9 mouse cellular contexts compared by ENCODE assay signal in genomic region chr17:45545278-45545961, GRCm38 (mm10). TPM values are rescaled to one million over a fixed set of nuclear protein-coding genes. Genes with fewer than 3 reads are reported as not detected.
DNase-seq lines count a peak whose midpoint lies in the region; ATAC-seq and TF ChIP-seq lines count a peak whose summit lies in the region.
"Had no signal": no experiment of that assay in that cellular context is flagged by ENCODE, and none has a peak within 500 bp of the region (broad histone marks: within the 10 kb centered on the region; RNA-seq: fewer than 3 reads in every experiment).

No protein-coding gene starts in this region.

- 5% methylated on average over 74 of the region's 74 CpGs for WGBS in kidney, embryonic 15.5 days
- 12% methylated on average over 74 of the region's 74 CpGs for WGBS in hindbrain, embryonic 15.5 days
- 20% methylated on average over 68 of the region's 74 CpGs for WGBS in midbrain, postnatal 0 days

- peaks cover 89% of the 10 kb centered on the region for H3K27me3 ChIP-seq in kidney, embryonic 15.5 days
- H3K27me3 ChIP-seq in hindbrain, embryonic 15.5 days, result peaks cover 23% of the 10 kb centered on the region
- H3K27me3 ChIP-seq in midbrain, postnatal 0 days (ENCODE audit: insufficient read depth, low read length), result peaks cover 15% of the 10 kb centered on the region

- no peak for DNase-seq in kidney, postnatal 36 days
- DNase-seq in cerebellum, postnatal 25 days, result peak; percentile 72 to 80
- DNase-seq in midbrain, postnatal 0 days (ENCODE audit: low spot score), result no peak
- DNase-seq in ovary, adult 18-20 months (ENCODE audit: low spot score), result no peak
- no peak for DNase-seq in urinary bladder, postnatal 25 days (ENCODE audit: low spot score)
- no peak for DNase-seq in kidney, postnatal 10 days

- no peak overlapping the region for H3K27ac ChIP-seq in kidney, embryonic 15.5 days
- no peak overlapping the region for H3K27ac ChIP-seq in hindbrain, embryonic 15.5 days (replicated peaks)
- H3K27ac ChIP-seq in midbrain, postnatal 0 days (ENCODE audit: low read depth, low read length), result no peak overlapping the region

- H3K9ac ChIP-seq in kidney, embryonic 15.5 days, result 0 out of 2 replicates have a peak overlapping the region, but pooled peaks have one; percentile 5
- H3K9ac ChIP-seq in hindbrain, embryonic 15.5 days, result no peak overlapping the region
- H3K9ac ChIP-seq in midbrain, postnatal 0 days (replicated peaks; ENCODE audit: low read length, poor library complexity, severe bottlenecking), result no peak overlapping the region

- ATAC-seq in kidney, embryonic 15.5 days (replicated peaks; ENCODE audit: low FRiP score), result no peak
- ATAC-seq in hindbrain, embryonic 15.5 days (ENCODE audit: low FRiP score, low read depth), result no peak
- no peak for ATAC-seq in midbrain, postnatal 0 days (ENCODE audit: low FRiP score)
- ATAC-seq: Patski had no signal

- no peaks in the 10 kb centered on the region for H3K36me3 ChIP-seq in kidney, embryonic 15.5 days
- H3K36me3 ChIP-seq in hindbrain, embryonic 15.5 days, result peaks cover 12% of the 10 kb centered on the region; the same call in 1 of the 2 replicates
- H3K36me3 ChIP-seq in midbrain, postnatal 0 days (ENCODE audit: insufficient read depth, low read length), result peaks cover 13% of the 10 kb centered on the region

- no peak for TF ChIP-seq CTCF in midbrain, postnatal 0 days (IDR thresholded peaks at IDR 0.05)

- no peaks in the 10 kb centered on the region for H3K9me3 ChIP-seq in kidney, embryonic 15.5 days (replicated peaks)
- H3K9me3 ChIP-seq in hindbrain, embryonic 15.5 days, result no peaks in the 10 kb centered on the region
- H3K9me3 ChIP-seq in midbrain, postnatal 0 days (ENCODE audit: low read length), result no peaks in the 10 kb centered on the region

- peaks cover 33% of the 10 kb centered on the region for H3K4me1 ChIP-seq in kidney, embryonic 15.5 days
- H3K4me1 ChIP-seq in hindbrain, embryonic 15.5 days (replicated peaks), result peaks cover 57% of the 10 kb centered on the region
- 0 out of 2 replicates have a peak, but pooled peaks cover 7% of the 10 kb centered on the region for H3K4me1 ChIP-seq in midbrain, postnatal 0 days (ENCODE audit: insufficient read depth, low read length)

- H3K4me3 ChIP-seq in kidney, embryonic 15.5 days (replicated peaks), result peak overlapping the region; percentile 37
- H3K4me3 ChIP-seq in hindbrain, embryonic 15.5 days, result peak overlapping the region; percentile 15
- no peak overlapping the region for H3K4me3 ChIP-seq in midbrain, postnatal 0 days (ENCODE audit: low read depth, low read length)

- peak overlapping the region; percentile 64 for H3K4me2 ChIP-seq in kidney, embryonic 15.5 days
- peak overlapping the region; percentile 37 for H3K4me2 ChIP-seq in hindbrain, embryonic 15.5 days
- peak overlapping the region; percentile 0; the same call in 1 of the 2 replicates for H3K4me2 ChIP-seq in midbrain, postnatal 0 days (ENCODE audit: low read depth, low read length, poor library complexity, severe bottlenecking)

RNA-seq across cellular contexts. Expression of gene Tmem151b, which starts 4.1 kb away (rescaled TPM):
- 3.1 and 3.4 TPM in 2 replicates for polyA plus RNA-seq in kidney, embryonic 15.5 days (2015; fragmentation: Nextera tagmentation; extraction: Ambion mirVana)
- polyA plus RNA-seq in hindbrain, embryonic 15.5 days (2015; fragmentation: Nextera tagmentation; extraction: Ambion mirVana), result 27.4 and 31.9 TPM in 2 replicates
- 77.9 and 95.6 TPM in 2 replicates for total RNA-seq in midbrain, postnatal 0 days (2014; rRNA removed)
- 29.1 and 30.7 TPM in 2 replicates for polyA plus RNA-seq in midbrain, postnatal 0 days (2015; fragmentation: Nextera tagmentation; extraction: Ambion mirVana)

RNA-seq across cellular contexts. Expression of gene Nfkbie, which starts 10.1 kb away (rescaled TPM):
- 5.3 and 5.7 TPM in 2 replicates for polyA plus RNA-seq in kidney, embryonic 15.5 days (2015; fragmentation: Nextera tagmentation; extraction: Ambion mirVana)
- polyA plus RNA-seq in hindbrain, embryonic 15.5 days (2015; fragmentation: Nextera tagmentation; extraction: Ambion mirVana), result 4.8 and 6.4 TPM in 2 replicates
- 2.0 and 4.8 TPM in 2 replicates for total RNA-seq in midbrain, postnatal 0 days (2014; rRNA removed)
- polyA plus RNA-seq in midbrain, postnatal 0 days (2015; fragmentation: Nextera tagmentation; extraction: Ambion mirVana), result 2.5 and 3.1 TPM in 2 replicates

RNA-seq across cellular contexts. Expression of gene Slc35b2, which starts 18.3 kb away (rescaled TPM):
- 142 TPM in 2 replicates for polyA plus RNA-seq in kidney, embryonic 15.5 days (2015; fragmentation: Nextera tagmentation; extraction: Ambion mirVana)
- 89.9 and 90.4 TPM in 2 replicates for polyA plus RNA-seq in hindbrain, embryonic 15.5 days (2015; fragmentation: Nextera tagmentation; extraction: Ambion mirVana)
- total RNA-seq in midbrain, postnatal 0 days (2014; rRNA removed), result 91.7 and 113 TPM in 2 replicates
- 71.8 and 75.3 TPM in 2 replicates for polyA plus RNA-seq in midbrain, postnatal 0 days (2015; fragmentation: Nextera tagmentation; extraction: Ambion mirVana)

RNA-seq across cellular contexts. Expression of gene Tcte1, which starts 22.2 kb away (rescaled TPM):
- polyA plus RNA-seq in kidney, embryonic 15.5 days (2015; fragmentation: Nextera tagmentation; extraction: Ambion mirVana), result 0.14 and 0.22 TPM in 2 replicates
- polyA plus RNA-seq in hindbrain, embryonic 15.5 days (2015; fragmentation: Nextera tagmentation; extraction: Ambion mirVana), result 4.3 and 5.2 TPM in 2 replicates
- total RNA-seq in midbrain, postnatal 0 days (2014; rRNA removed), result 0.99 and 1.2 TPM in 2 replicates
- 4.2 and 4.6 TPM in 2 replicates for polyA plus RNA-seq in midbrain, postnatal 0 days (2015; fragmentation: Nextera tagmentation; extraction: Ambion mirVana)
- polyA plus RNA-seq: Patski had no signal

RNA-seq across cellular contexts. Expression of gene Hsp90ab1, which starts 27.7 kb away (rescaled TPM):
- polyA plus RNA-seq in kidney, embryonic 15.5 days (2015; fragmentation: Nextera tagmentation; extraction: Ambion mirVana), result 1,881 and 1,940 TPM in 2 replicates
- 1,555 and 1,567 TPM in 2 replicates for polyA plus RNA-seq in hindbrain, embryonic 15.5 days (2015; fragmentation: Nextera tagmentation; extraction: Ambion mirVana)
- 1,063 and 1,068 TPM in 2 replicates for total RNA-seq in midbrain, postnatal 0 days (2014; rRNA removed)
- polyA plus RNA-seq in midbrain, postnatal 0 days (2015; fragmentation: Nextera tagmentation; extraction: Ambion mirVana), result 1,368 and 1,371 TPM in 2 replicates

Comparison
In these comparisons a context has a peak if more than half of its experiments do, and no peak if none do; other contexts are left out.
1. H3K4me2 ChIP-seq: peak in every context shown above with its lines; median percentile 64 in kidney, embryonic 15.5 days; 37 in hindbrain, embryonic 15.5 days; 0 in midbrain, postnatal 0 days.
2. DNase-seq: peak in cerebellum, postnatal 25 days (2 of 2); none in kidney, postnatal 36 days (0 of 2), midbrain, postnatal 0 days (single experiment), ovary, adult 18-20 months (single experiment), urinary bladder, postnatal 25 days (single experiment) and kidney, postnatal 10 days (single experiment).